Mouse (Mus musculus) spleen, embryonic (tissue): ENCODE data around the gene Grk1.

Source experiments
- CTCF ChIA-PET: fragments of 350-600 bp; sonication (Branson Sonifier 250); formaldehyde crosslinking; loops from one replicate; lab custom pipeline; 2022; lab: Charles Lee

Grk1 gene

DNA sequence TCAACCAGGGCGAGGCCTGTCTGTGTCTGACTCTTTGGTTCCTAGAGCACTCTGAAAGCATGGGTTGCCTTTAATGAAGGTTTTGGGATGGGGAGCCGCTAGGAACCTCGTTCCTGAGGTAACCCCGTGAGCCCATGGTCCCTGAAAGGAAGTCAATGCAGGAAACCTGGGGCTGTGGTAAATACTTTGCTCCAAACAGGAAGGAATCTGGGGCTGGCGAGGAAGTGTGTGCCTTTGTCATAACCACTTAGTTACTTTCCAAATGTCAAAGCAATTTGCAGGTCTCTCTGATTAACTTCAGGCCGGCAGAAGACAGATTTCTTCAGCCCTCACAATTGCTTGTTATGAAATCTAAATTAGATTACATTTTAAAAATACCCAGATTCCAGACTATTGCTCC lies 22.5 kb downstream of the Grk1 start:
- CTCF ChIA-PET = no interaction called here

DNA sequence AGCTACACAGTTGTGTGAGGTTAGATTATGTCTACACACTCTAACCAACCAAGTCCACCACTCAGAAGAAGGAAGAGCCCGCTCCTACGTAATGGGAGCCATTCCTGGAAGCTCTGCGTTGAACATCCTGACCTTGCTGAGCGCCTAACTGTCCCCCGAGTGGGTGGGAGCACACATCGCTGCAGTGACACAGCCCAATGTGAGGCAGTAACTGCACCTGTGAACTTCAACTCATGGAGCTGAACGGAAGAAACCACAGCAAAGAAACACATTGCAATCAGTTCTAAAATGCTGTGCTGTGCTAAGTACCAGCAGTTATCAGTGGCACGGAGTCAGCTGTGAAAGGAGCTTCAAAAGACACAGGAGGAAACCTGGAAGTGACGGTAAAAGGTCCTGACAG lies 23.3 kb downstream of the Grk1 start:
- CTCF ChIA-PET = no interaction called here

DNA sequence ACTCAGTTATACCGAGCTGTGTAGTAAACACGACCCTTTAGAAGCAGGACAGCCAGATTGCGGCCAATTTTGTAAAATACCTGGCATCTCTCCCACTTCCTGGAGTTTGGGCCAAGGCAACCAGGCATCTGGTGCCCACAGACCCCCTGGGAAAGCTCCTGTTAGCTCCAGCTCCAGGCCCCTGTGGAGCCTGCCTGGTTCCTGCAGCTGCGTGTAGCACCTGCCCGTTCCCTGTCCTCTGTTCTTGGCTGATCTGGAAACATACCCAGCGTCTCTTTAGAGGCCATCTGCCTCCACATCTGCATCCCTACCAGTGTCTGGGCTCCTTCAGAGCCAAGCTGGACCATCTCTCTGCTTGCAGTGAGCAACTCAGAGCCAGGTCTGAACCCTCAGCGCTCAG lies 25.5 kb downstream of the Grk1 start:
- CTCF ChIA-PET = no interaction called here

DNA sequence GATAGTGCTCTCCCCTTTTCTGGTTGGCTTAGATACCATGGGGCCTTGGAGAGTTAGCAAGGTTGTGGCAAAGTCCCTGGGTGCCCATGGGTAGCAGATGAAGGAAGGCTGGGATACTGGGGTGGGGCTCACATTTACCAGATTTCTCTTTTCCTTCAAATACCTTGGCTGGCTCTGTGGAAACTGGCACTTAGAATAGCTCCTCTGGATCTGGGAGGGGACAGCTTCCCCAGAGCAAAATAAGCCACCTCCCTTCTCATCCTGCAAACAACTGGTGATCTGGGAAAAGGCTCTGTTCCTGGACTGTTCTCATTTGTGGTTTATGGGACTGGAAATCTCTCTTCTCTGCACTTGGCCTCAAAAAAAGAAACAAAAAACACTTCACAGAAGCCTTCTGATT lies 26.0 kb downstream of the Grk1 start:
- CTCF ChIA-PET = no interaction called here

DNA sequence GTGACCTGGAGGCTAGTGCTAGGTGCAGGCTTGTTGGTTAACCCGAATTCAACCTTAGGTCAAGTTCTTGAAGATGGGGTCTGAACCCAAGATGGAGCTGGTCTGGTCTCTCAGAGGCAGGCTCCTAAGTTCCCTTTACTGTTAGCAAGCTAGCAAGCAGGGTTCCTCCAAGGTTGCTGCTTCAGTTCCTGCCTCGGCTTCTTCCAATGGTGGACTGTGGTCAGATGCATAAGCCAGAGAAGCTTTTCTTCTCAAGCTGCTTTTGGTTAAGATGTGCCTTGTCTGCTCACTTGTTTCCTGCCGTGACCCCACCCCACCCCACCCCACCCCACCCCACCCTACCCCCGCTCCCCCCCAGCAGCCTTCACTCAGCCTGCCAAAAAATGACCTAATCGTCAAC lies 28.2 kb downstream of the Grk1 start:
- CTCF ChIA-PET = no interaction called here

DNA sequence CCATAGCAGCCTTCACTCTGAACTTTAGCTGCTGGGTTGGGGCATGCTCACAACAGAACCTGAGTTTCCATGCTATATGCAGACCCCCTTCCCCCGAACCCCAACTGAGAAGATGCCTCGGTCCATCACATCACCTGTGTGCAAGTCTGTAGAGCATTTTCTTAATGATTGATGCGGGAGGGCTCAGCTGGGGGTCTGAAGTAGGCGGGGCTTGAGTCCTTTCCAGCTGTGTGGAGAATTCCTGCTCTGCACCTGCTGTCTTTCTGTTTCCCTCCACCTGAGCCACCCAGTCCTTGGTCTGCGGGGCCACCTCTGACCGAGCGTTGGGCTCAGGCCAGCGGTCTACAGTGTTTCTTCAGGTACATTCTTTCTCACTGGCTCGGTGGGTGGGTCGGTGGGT lies 30.0 kb downstream of the Grk1 start, which contains the start of gene Tmem255b:
Gene Tmem255b, plus strand, starts transcription at position 301 of the 400 bp plus-strand sequence.
- CTCF ChIA-PET = no interaction called here

GRCm38 (mm10) chr8:13436052-13436451 lies 31.2 kb downstream of the Grk1 start:
- CTCF ChIA-PET = no interaction called here

- CTCF ChIA-PET = no interaction called here
Measured at GRCm38 (mm10) chr8:13437531-13437930, 32.6 kb downstream of the Grk1 start.

DNA sequence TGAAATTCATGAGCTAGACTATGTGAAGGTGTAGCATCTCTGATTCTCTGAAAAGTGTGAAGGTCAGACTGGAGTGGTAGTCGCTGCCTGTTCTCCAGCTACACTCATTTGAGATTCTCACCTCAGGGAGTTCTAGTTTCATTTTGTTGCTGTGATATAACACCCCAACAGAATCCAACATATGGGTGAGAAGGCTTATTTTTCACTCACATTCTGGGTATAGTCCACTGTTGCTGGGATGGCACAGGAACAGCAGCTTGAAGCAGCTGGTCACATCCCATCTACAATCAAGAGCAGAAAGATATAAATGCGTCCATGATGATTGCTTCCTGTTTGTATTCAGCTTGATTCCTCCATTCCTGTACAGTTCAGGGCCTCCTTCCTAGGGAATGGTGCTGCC lies 37.3 kb downstream of the Grk1 start:
- CTCF ChIA-PET = no interaction called here

DNA sequence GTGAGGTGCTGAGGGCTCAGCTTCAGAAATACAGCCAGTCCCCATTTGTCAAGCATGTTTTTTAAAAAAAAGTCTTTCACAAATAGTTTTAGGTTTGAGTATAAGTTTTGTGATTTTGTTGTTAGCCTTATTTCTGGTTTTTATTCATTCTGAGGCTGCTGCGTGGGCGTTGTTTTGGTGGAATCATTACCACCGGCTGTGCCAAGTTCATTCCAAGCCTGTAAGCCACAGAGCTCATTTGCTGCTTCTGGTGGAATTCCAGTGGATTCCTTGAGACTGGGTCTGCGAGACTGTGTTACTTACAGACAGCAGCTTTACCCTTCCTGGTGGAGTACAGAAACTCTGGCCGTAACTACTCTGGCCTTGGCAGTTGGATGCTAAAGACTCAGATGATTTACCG lies 41.6 kb downstream of the Grk1 start:
- CTCF ChIA-PET = no interaction called here

DNA sequence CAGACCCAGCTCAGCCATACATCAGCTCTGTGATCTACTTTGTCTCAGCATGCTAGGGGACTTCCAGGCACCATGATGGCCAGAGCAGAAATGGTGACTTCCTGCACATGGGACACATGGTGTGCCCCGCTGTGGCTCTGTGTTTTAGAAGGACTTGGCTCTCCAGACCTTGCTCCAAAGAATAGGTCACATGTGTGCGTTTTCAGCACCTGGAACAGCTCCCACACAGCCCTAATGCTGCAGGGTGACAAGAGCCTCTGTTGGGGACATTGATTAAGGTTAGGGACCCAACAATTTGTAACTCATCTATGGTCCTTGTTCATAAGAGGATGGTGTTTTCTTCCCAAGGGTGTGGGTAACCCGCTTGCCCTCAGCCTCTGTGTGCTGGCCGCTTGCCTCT lies 43.3 kb downstream of the Grk1 start:
- CTCF ChIA-PET = no interaction called here

GRCm38 (mm10) chr8:13451747-13452277 lies 46.9 kb downstream of the Grk1 start:
- CTCF ChIA-PET = no interaction called here

DNA sequence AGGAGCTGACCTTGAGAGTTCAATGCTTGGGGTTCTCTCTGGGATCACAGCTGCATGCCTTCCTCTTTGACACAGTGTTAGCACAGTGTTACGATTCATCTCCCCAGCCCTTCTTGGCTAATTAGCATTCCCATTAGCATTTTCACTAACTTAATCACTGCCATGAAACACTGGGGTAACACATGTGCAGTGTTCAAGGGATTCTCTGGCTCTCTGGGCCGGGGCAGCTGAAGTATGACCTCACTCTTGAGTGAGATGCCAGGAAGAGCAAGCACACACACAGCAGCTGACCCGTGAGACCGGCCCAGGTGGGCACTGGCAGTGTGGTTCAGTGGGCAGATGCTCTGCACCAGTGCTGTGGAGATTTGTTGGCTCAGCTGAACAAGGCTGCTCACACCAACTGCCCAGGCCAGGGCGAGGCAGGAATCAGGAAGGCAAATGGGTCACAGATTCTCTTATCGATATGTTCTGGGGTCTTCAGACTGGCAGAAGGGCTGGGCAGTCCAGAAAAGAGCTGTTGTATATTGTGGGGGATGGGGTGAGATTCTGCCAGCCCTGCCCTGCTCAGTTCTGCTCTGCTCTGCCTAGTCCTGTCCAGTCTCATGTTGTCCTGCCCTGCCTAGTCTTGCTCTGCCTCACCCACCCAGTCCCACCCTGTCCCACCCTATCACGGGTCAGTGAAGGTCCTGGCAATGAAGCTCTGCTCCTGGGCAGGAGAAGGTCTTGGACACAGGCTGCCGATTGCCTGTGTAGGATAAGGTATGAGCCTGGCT lies 49.6 kb downstream of the Grk1 start:
- CTCF ChIA-PET = no interaction called here

DNA sequence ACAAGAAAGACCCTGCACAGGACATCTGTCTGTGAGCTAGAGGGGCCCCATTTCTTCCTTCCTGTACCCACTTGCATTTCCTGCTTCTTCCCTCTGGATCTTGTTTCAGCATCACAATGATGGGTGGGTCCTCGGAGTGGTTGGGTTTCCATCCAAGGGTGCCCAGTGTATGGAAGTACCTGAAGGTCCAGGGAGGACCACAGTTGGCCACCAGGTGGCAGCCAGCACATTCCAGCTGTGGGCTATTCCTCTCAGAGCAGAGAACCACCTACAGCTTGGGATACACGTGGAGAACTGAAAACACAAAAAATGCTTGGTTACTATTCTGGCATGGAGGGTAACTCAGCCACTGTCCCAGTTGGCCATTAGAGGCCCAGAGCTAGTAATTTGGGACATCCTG lies 50.4 kb downstream of the Grk1 start:
- CTCF ChIA-PET = no interaction called here

GRCm38 (mm10) chr8:13459431-13459830 lies 54.5 kb downstream of the Grk1 start:
- CTCF ChIA-PET = no interaction called here

GRCm38 (mm10) chr8:13461085-13461765 lies 56.3 kb downstream of the Grk1 start:
- CTCF ChIA-PET = no interaction called here

DNA sequence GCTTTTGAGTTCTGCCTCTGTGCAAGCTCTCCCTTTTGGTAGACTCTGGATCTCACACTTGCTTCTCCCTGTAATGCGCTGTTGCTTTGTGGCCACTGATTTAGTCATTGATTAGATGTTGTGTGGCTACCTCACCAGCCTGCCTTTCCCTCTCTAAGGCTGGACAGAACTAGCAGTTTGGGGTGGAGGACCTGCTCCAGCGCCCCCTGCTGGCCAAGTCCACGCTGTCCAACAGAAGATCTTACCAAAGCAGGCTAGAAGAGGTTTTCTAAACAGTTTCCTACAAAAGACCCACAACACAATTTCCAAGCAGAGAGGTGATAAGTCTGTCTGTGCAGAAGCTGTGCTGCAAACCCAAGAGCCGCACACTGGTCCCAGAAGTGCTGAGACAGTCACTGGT lies 57.0 kb downstream of the Grk1 start:
- CTCF ChIA-PET = interaction anchor here (0.5 kb wide), 1 partner anchor 9 kb away, joined by 6 read pairs; no protein-coding TSS in a partner anchor

- CTCF ChIA-PET = interaction anchor here (0.5 kb wide), 1 partner anchor 9 kb away, joined by 6 read pairs; no protein-coding TSS in a partner anchor
Measured at GRCm38 (mm10) chr8:13462392-13462791, 57.5 kb downstream of the Grk1 start.

DNA sequence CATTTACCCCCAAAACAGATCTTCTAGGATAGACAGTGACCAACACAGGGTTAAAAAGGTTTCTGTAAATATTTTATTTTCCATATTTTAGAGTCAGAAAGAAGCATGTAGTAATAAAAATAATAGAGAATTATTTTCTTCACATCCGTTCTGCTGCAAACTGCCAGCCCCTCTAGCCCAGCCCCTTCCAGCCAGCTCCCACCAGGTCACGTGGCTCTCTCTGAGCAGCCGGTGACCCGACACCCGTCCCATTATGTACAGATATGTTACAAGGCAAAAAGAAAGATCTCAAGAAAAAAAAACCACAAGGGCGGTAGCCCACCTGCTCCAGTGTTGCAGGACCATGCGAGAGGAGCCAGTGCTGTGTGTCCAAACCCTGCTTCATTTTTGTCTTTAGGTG lies 60.4 kb downstream of the Grk1 start:
- CTCF ChIA-PET = no interaction called here

DNA sequence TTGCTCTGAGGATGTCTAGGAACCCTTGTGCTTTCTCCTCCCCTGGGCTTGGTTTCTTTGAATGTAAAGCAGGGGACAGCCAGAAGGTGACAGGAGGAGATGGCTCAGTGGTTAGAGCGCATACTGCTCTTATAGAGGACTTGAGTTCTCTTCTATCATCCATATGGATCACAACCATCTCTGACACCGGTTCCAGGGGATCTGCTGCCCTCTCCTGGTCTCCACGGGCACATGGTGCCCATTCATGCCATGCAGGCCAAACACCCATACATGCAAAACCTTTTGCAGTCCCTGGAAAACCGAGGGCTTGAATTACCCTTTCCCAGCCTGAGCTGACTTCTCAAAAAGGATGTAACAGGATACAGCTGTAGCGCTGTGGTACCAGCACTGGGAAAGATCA lies 62.1 kb downstream of the Grk1 start:
- CTCF ChIA-PET = no interaction called here

- CTCF ChIA-PET = no interaction called here
Measured at GRCm38 (mm10) chr8:13468737-13469136, 63.9 kb downstream of the Grk1 start.

- CTCF ChIA-PET = interaction anchor here (0.7 kb wide), 1 partner anchor 9 kb away, joined by 6 read pairs; no protein-coding TSS in a partner anchor
Measured at GRCm38 (mm10) chr8:13471484-13471883, 66.6 kb downstream of the Grk1 start.
